ENCODE assay signal across 8 mouse cellular contexts in the genomic region with DNA sequence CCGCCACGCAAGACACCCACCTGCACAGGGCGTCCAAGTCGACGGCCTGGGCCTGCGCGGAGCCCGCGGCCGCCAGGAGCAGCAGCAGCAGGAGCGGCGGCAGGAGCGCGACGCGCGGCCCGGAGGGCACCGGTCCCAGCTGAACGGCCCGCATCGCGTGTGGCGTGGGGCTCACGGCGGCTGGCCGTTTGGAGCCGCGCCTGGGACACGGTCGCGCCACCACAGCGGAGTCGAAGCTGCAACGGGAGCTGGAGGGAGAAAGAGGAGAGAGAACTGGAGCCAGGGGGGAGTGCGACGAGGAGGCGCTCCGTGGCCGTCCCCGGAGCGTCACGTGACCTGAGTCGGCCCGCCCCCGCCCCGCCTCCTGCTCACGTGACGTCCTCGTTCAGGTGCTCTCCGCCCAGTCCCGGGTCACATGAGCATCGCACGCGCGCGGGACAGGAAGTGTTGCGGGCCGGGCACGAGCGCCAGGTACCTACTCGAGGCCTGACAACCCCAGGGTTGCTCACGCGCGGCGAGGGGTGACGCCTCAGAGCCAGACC. TPM values are rescaled to one million over a fixed set of nuclear protein-coding genes. Genes with fewer than 3 reads are reported as not detected.
A peak's percentile ranks its signal among the peaks of the same experiment; 100 is the strongest.
DNase-seq lines count a peak whose midpoint lies in the region; ATAC-seq and TF ChIP-seq lines count a peak whose summit lies in the region.

A gene (minus strand): TSS at position 285 of the 542 bp plus-strand sequence.

- no peaks in the 10 kb centered on the region for H3K9me3 ChIP-seq in heart, embryonic 14.5 days (ENCODE audit: control insufficient read depth, low read length)
- H3K9me3 ChIP-seq in liver, embryonic 12.5 days (replicated peaks): no peaks in the 10 kb centered on the region
- no peaks in the 10 kb centered on the region for H3K9me3 ChIP-seq in stomach, embryonic 14.5 days (ENCODE audit: control insufficient read depth, low read depth, low read length)

- peak; percentile 82 for DNase-seq in brain, embryonic 18.5 days (ENCODE audit: low read depth, low spot score)
- DNase-seq in kidney, postnatal 14 days: peak; percentile 88
- DNase-seq in natural killer cell, adult 2 months (ENCODE audit: low spot score in 2 of 2): peak; percentile 69 to 81

- ATAC-seq in erythroid progenitor cell, adult 5-6 weeks (replicated peaks; ENCODE audit: low FRiP score, poor library complexity, severe bottlenecking): peak; percentile 86
- ATAC-seq in heart, embryonic 14.5 days (ENCODE audit: insufficient number of reproducible peaks, insufficient read depth, low FRiP score, low read depth): peak; percentile 76
- ATAC-seq in liver, embryonic 12.5 days: peak; percentile 83
- ATAC-seq in stomach, embryonic 14.5 days (ENCODE audit: insufficient number of reproducible peaks, insufficient read depth, low FRiP score, low read depth): peak; percentile 80

- H3K79me3 ChIP-seq in C2C12 (ENCODE audit: low read depth): no peaks in the 10 kb centered on the region

- no peak within 1 kb of the TSS for H3K4me3 ChIP-seq in C2C12 (ENCODE audit: insufficient read depth, poor library complexity, severe bottlenecking)
- H3K4me3 ChIP-seq in heart, embryonic 14.5 days (ENCODE audit: control insufficient read depth in 1 of 2, insufficient read depth in 1 of 2, low read depth in 1 of 2, low read length in 2 of 2): peak within 1 kb of the TSS; percentile 56 to 66
- H3K4me3 ChIP-seq in liver, embryonic 12.5 days: peak within 1 kb of the TSS; percentile 73
- H3K4me3 ChIP-seq in stomach, embryonic 14.5 days (ENCODE audit: low read depth, low read length): peak within 1 kb of the TSS; percentile 59

- WGBS in heart, embryonic 14.5 days: 29% methylated on average over 57 of the region's 67 CpGs
- 39% methylated on average over 56 of the region's 67 CpGs for WGBS in liver, embryonic 12.5 days (ENCODE audit: insufficient replicate concordance)
- WGBS in stomach, embryonic 14.5 days: 49% methylated on average over 63 of the region's 67 CpGs

- H3K4me2 ChIP-seq in heart, embryonic 14.5 days (ENCODE audit: low read length): peak within 1 kb of the TSS; percentile 67
- H3K4me2 ChIP-seq in liver, embryonic 12.5 days: peak within 1 kb of the TSS; percentile 93
- H3K4me2 ChIP-seq in stomach, embryonic 14.5 days (replicated peaks; ENCODE audit: low read depth, low read length): peak within 1 kb of the TSS; percentile 58

- H3K27ac ChIP-seq in heart, embryonic 14.5 days (replicated peaks in 1 of 2; ENCODE audit: control insufficient read depth in 1 of 2, insufficient read depth in 1 of 2, low read depth in 2 of 2, low read length in 2 of 2): peak within 1 kb of the TSS; percentile 87 to 88
- H3K27ac ChIP-seq in liver, embryonic 12.5 days: peak within 1 kb of the TSS; percentile 79
- peak within 1 kb of the TSS; percentile 74 for H3K27ac ChIP-seq in stomach, embryonic 14.5 days (ENCODE audit: low read length)

- no peak for TF ChIP-seq CTCF in C2C12 (IDR thresholded peaks at IDR 0.05; ENCODE audit: control insufficient read depth, insufficient read depth, insufficient read length)

- no peaks in the 10 kb centered on the region for H3K36me3 ChIP-seq in C2C12 (ENCODE audit: control insufficient read depth, insufficient read depth)
- peaks cover 75% of the 10 kb centered on the region for H3K36me3 ChIP-seq in heart, embryonic 14.5 days (ENCODE audit: control insufficient read depth, insufficient read depth, low read length)
- peaks cover 34% of the 10 kb centered on the region for H3K36me3 ChIP-seq in liver, embryonic 12.5 days
- peaks cover 20% of the 10 kb centered on the region for H3K36me3 ChIP-seq in stomach, embryonic 14.5 days (ENCODE audit: control insufficient read depth, insufficient read depth, low read length)

- H3K9ac ChIP-seq in heart, embryonic 14.5 days (ENCODE audit: low read length): peak within 1 kb of the TSS; percentile 84
- peak within 1 kb of the TSS; percentile 79 for H3K9ac ChIP-seq in liver, embryonic 12.5 days
- H3K9ac ChIP-seq in stomach, embryonic 14.5 days (replicated peaks; ENCODE audit: low read depth, low read length): peak within 1 kb of the TSS; percentile 95

- H3K79me2 ChIP-seq in C2C12 (ENCODE audit: control insufficient read depth, insufficient read depth): no peaks in the 10 kb centered on the region

- H3K27me3 ChIP-seq in C2C12 (ENCODE audit: control insufficient read depth, insufficient read depth, insufficient read length): no peaks in the 10 kb centered on the region
- no peaks in the 10 kb centered on the region for H3K27me3 ChIP-seq in heart, embryonic 14.5 days (ENCODE audit: control insufficient read depth, insufficient read depth, low read length)
- H3K27me3 ChIP-seq in liver, embryonic 12.5 days (replicated peaks): 0 out of 2 replicates have a peak, but pooled peaks cover 3% of the 10 kb centered on the region
- H3K27me3 ChIP-seq in stomach, embryonic 14.5 days (ENCODE audit: control insufficient read depth, insufficient read depth, low read length): no peaks in the 10 kb centered on the region

- peak within 1 kb of the TSS; percentile 8 for H3ac ChIP-seq in C2C12 (ENCODE audit: control insufficient read depth, insufficient read length, low read depth)

- H3K4me1 ChIP-seq in heart, embryonic 14.5 days (ENCODE audit: control insufficient read depth in 2 of 2, insufficient read depth in 2 of 2, low read length in 2 of 2): peaks cover 7 to 46% of the 10 kb centered on the region in 2 experiments
- H3K4me1 ChIP-seq in liver, embryonic 12.5 days: peaks cover 14% of the 10 kb centered on the region
- peaks cover 16% of the 10 kb centered on the region for H3K4me1 ChIP-seq in stomach, embryonic 14.5 days (ENCODE audit: control insufficient read depth, insufficient read depth, low read length)

TF ChIP-seq in C2C12, 6 proteins besides CTCF, POLR2A, EP300 and RAD21:
- TF ChIP-seq CEBPB (IDR thresholded peaks at IDR 0.05; ENCODE audit: low read depth): no peak
- TF ChIP-seq USF1 (IDR thresholded peaks at IDR 0.05; ENCODE audit: low read depth): peak; percentile 60

RNA-seq across cellular contexts. Expression of the gene that starts here (rescaled TPM):
- 2.3 TPM for polyA plus RNA-seq in C2C12 (2012; fragmentation: generic; extraction: Trizol)
- 1.7 and 2.2 TPM in 2 replicates for total RNA-seq in erythroid progenitor cell, adult 5-6 weeks (2015; ENCODE audit: low replicate concordance)
- 5.4 and 12.9 TPM in 2 replicates for total RNA-seq in erythroid progenitor cell, adult 5-6 weeks (2017; ENCODE audit: low replicate concordance)
- polyA plus RNA-seq in heart, embryonic 14.5 days (2014; fragmentation: Nextera tagmentation; extraction: Ambion mirVana): 196 and 201 TPM in 2 replicates
- polyA plus RNA-seq in liver, embryonic 12.5 days (2016; fragmentation: Nextera tagmentation; extraction: Ambion mirVana): 24.7 and 25.3 TPM in 2 replicates
- polyA plus RNA-seq in stomach, embryonic 14.5 days (2014; fragmentation: Nextera tagmentation; extraction: Ambion mirVana): 46.0 and 51.7 TPM in 2 replicates
